Mouse (Mus musculus) neural tube, embryonic 11.5 days (tissue): ENCODE results near the gene Mtf2. TPM values are rescaled to one million over a fixed set of nuclear protein-coding genes. Genes with fewer than 3 reads are reported as not detected.
"Not testable (repeated sequence)": the region's sequence is repeated elsewhere in the genome, so short reads cannot be mapped to it uniquely, and the experiment has no call there.

Experiments
- ATAC-seq: fragments of 200-750 bp; cut with Nextera tagmentation; 2 replicates; pipeline ENCODE4 v1.8.0; 2017; ENCODE audit warnings: moderate number of reproducible peaks, mild to moderate bottlenecking, moderate TSS enrichment, moderate library complexity; ENCODE audit not compliant: insufficient read depth, low FRiP score, low TSS enrichment
- DNase-seq: peaks from one replicate; pipeline ENCODE4 v3.0.0-alpha.2; 2015; ENCODE audit warnings: low spot score
- H3K27ac ChIP-seq: fragments of 300-500 bp; sonication (generic); 2 replicates; pipeline ENCODE4 v1.5.1; 2014; ENCODE audit warnings: low read depth, mild to moderate bottlenecking, low read length
- H3K27me3 ChIP-seq: fragments of 300-500 bp; sonication (generic); 2 replicates; pipeline ENCODE4 v1.6.1; 2014; ENCODE audit warnings: mild to moderate bottlenecking, low read length, mixed read lengths; ENCODE audit not compliant: control insufficient read depth, insufficient read depth
- H3K36me3 ChIP-seq: fragments of 300-500 bp; sonication (generic); 2 replicates; pipeline ENCODE4 v1.6.1; 2014; ENCODE audit warnings: mild to moderate bottlenecking, low read length, moderate library complexity, mixed read lengths; ENCODE audit not compliant: control insufficient read depth, insufficient read depth
- H3K4me1 ChIP-seq: fragments of 300-500 bp; sonication (generic); 2 replicates; pipeline ENCODE4 v1.6.1; 2014; ENCODE audit warnings: low read length, mixed read lengths; ENCODE audit not compliant: control insufficient read depth, insufficient read depth
- H3K4me2 ChIP-seq: fragments of 300-500 bp; sonication (generic); 2 replicates; pipeline ENCODE4 v1.6.1; 2014; ENCODE audit warnings: low read depth, mild to moderate bottlenecking, moderate library complexity
- H3K4me3 ChIP-seq: fragments of 300-500 bp; sonication (generic); 2 replicates; pipeline ENCODE4 v1.5.1; 2014; ENCODE audit warnings: low read depth, low read length
- H3K9ac ChIP-seq: fragments of 300-500 bp; sonication (generic); 2 replicates; pipeline ENCODE4 v1.6.1; 2014; ENCODE audit warnings: mild to moderate bottlenecking, low read length
- H3K9me3 ChIP-seq: fragments of 300-500 bp; sonication (generic); 2 replicates; pipeline ENCODE4 v1.6.1; 2016; ENCODE audit warnings: low read length; ENCODE audit not compliant: control insufficient read depth
- WGBS: fragments of 180-500 bp; shearing (Covaris S2); extraction: QIAGEN DNeasy Blood & Tissue Kit; methylation state at CpG from one replicate; pipeline ENCODE4 v1.1.7; 2014; 5-methylcytosine and 5-hydroxymethylcytosine counted together
- polyA plus RNA-seq: library from polyadenylated mRNA; unstranded; fragments of >200 nt; fragmentation: Nextera tagmentation; extraction: Ambion mirVana; gene quantifications from 2 replicates; pipeline ENCODE4 v1.2.1, GENCODE M21; 2014

Mtf2 gene
- polyA plus RNA-seq, 1 experiment from 2014 or later, result 135 TPM

GRCm38 (mm10) chr5:108034194-108034593, 31.3 kb upstream of the Mtf2 start:
- 42% methylated on average over 3 of the region's 4 CpGs for WGBS
- H3K9ac ChIP-seq, result no peak overlapping the region
- DNase-seq, result no peak
- no peak overlapping the region for H3K4me2 ChIP-seq
- no peak for ATAC-seq
- no peaks in the 10 kb centered on the region for H3K27me3 ChIP-seq
- no peaks in the 10 kb centered on the region for H3K4me1 ChIP-seq
- H3K9me3 ChIP-seq, result no peaks in the 10 kb centered on the region
- H3K4me3 ChIP-seq, result no peak overlapping the region
- no peaks in the 10 kb centered on the region for H3K36me3 ChIP-seq
- no peak overlapping the region for H3K27ac ChIP-seq

GRCm38 (mm10) chr5:108035523-108035922, 30.0 kb upstream of the Mtf2 start:
- ATAC-seq, result no peak
- H3K9ac ChIP-seq, result no peak overlapping the region
- H3K27me3 ChIP-seq, result no peaks in the 10 kb centered on the region
- no peaks in the 10 kb centered on the region for H3K4me1 ChIP-seq
- H3K4me2 ChIP-seq, result no peak overlapping the region
- H3K27ac ChIP-seq, result no peak overlapping the region
- H3K36me3 ChIP-seq, result no peaks in the 10 kb centered on the region
- DNase-seq, result no peak
- no peak overlapping the region for H3K4me3 ChIP-seq
- no peaks in the 10 kb centered on the region for H3K9me3 ChIP-seq
- 7% methylated on average over 2 of the region's 2 CpGs for WGBS

- no peak for ATAC-seq
- H3K27ac ChIP-seq, result no peak overlapping the region
- WGBS, result 86% methylated on average over 5 of the region's 5 CpGs
- H3K36me3 ChIP-seq, result no peaks in the 10 kb centered on the region
- no peak overlapping the region for H3K4me3 ChIP-seq
- no peaks in the 10 kb centered on the region for H3K9me3 ChIP-seq
- DNase-seq, result no peak
- H3K27me3 ChIP-seq, result no peaks in the 10 kb centered on the region
- H3K9ac ChIP-seq, result no peak overlapping the region
- no peak overlapping the region for H3K4me2 ChIP-seq
- H3K4me1 ChIP-seq, result no peaks in the 10 kb centered on the region
Observed at GRCm38 (mm10) chr5:108042061-108042460, 23.4 kb upstream of the Mtf2 start.

- Histone ChIP-seq H3K27me3 (no peaks in the 10 kb centered on the region), H3K27ac (no peak overlapping the region), H3K36me3 (no peaks in the 10 kb centered on the region), H3K9ac (no peak overlapping the region), H3K9me3 (no peaks in the 10 kb centered on the region), H3K4me1 (no peaks in the 10 kb centered on the region), H3K4me2 (no peak overlapping the region), H3K4me3 (no peak overlapping the region)
- no peak for DNase-seq
- WGBS, result 30% methylated on average over 1 of the region's 1 CpGs
- no peak for ATAC-seq
Observed at GRCm38 (mm10) chr5:108043908-108044307, 21.6 kb upstream of the Mtf2 start.

- WGBS, result 5% methylated on average over 3 of the region's 3 CpGs
- H3K4me3 ChIP-seq, result no peak overlapping the region
- H3K4me2 ChIP-seq, result no peak overlapping the region
- no peak overlapping the region for H3K9ac ChIP-seq
- no peak for ATAC-seq
- no peaks in the 10 kb centered on the region for H3K4me1 ChIP-seq
- H3K9me3 ChIP-seq, result no peaks in the 10 kb centered on the region
- no peak for DNase-seq
- H3K27me3 ChIP-seq, result no peaks in the 10 kb centered on the region
- no peaks in the 10 kb centered on the region for H3K36me3 ChIP-seq
- no peak overlapping the region for H3K27ac ChIP-seq
Observed at GRCm38 (mm10) chr5:108049711-108050268, 15.7 kb upstream of the Mtf2 start.

- no peaks in the 10 kb centered on the region for H3K4me1 ChIP-seq
- WGBS, result 84% methylated on average over 2 of the region's 2 CpGs
- no peak for DNase-seq
- no peak overlapping the region for H3K27ac ChIP-seq
- no peaks in the 10 kb centered on the region for H3K27me3 ChIP-seq
- H3K36me3 ChIP-seq, result no peaks in the 10 kb centered on the region
- H3K4me3 ChIP-seq, result no peak overlapping the region
- ATAC-seq, result no peak
- H3K9ac ChIP-seq, result no peak overlapping the region
- no peak overlapping the region for H3K4me2 ChIP-seq
- H3K9me3 ChIP-seq, result no peaks in the 10 kb centered on the region
Observed at GRCm38 (mm10) chr5:108051026-108051425, 14.4 kb upstream of the Mtf2 start.

GRCm38 (mm10) chr5:108051727-108052126, 13.7 kb upstream of the Mtf2 start:
- WGBS, result 89% methylated on average over 9 of the region's 9 CpGs
- H3K27ac ChIP-seq, H3K4me1 ChIP-seq, ATAC-seq, H3K36me3 ChIP-seq, H3K4me2 ChIP-seq, H3K27me3 ChIP-seq, H3K9me3 ChIP-seq, DNase-seq, H3K9ac ChIP-seq, H3K4me3 ChIP-seq: not testable (repeated sequence)

GRCm38 (mm10) chr5:108052200-108052599, 13.3 kb upstream of the Mtf2 start:
- H3K4me2 ChIP-seq, result no peak overlapping the region
- H3K4me3 ChIP-seq, result no peak overlapping the region
- DNase-seq, result no peak
- no peaks in the 10 kb centered on the region for H3K9me3 ChIP-seq
- no peaks in the 10 kb centered on the region for H3K27me3 ChIP-seq
- no peaks in the 10 kb centered on the region for H3K4me1 ChIP-seq
- no peaks in the 10 kb centered on the region for H3K36me3 ChIP-seq
- 87% methylated on average over 1 of the region's 1 CpGs for WGBS
- no peak overlapping the region for H3K9ac ChIP-seq
- H3K27ac ChIP-seq, result no peak overlapping the region
- ATAC-seq, result no peak

- ATAC-seq (no peak), DNase-seq (no peak)
- Histone ChIP-seq H3K27ac (no peak overlapping the region), H3K4me1 (no peaks in the 10 kb centered on the region), H3K4me3 (no peak overlapping the region), H3K9me3 (no peaks in the 10 kb centered on the region), H3K9ac (no peak overlapping the region), H3K4me2 (no peak overlapping the region), H3K36me3 (no peaks in the 10 kb centered on the region), H3K27me3 (no peaks in the 10 kb centered on the region)
- WGBS, result 91% methylated on average over 6 of the region's 6 CpGs
Observed at GRCm38 (mm10) chr5:108053566-108053965, 11.9 kb upstream of the Mtf2 start.
